Mouse (Mus musculus): ENCODE measurements at regions not wholly inside any gene's neighbourhood (a gene's known extent, or its start where the extent isn't known, plus 50 kb on each side); places are given as distances from the start of the nearest gene placed in this dataset.

DNA sequence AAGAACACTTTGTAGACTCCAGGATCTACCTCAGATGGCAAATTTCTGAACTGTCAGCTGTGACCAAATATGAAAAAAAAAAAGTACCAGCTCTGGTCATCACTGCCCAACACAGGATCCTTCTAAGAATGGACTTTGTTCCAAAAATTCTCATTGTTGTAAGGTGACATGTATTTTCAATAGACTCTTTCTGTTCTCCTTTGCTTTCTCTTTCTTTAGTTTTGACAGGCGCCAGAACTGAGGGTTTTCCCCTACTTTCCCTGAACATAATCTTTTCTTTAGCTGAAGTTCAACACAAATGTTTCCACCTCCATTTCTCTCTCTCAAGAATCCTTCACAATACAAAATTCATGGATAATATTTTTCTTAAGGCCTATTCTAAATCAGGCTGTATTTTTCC lies 579.1 kb upstream of the C030005K15Rik start:
- Histone ChIP-seq H3K4me1 (ENCODE audit: control insufficient read depth, insufficient read depth, low read length) (no peaks in the 10 kb centered on the region), H3K9ac (ENCODE audit: low read depth, low read length) (no peak overlapping the region), H3K27me3 (ENCODE audit: control insufficient read depth, insufficient read depth, low read length) (no peaks in the 10 kb centered on the region), H3K36me3 (ENCODE audit: control insufficient read depth, insufficient read depth, low read length) (no peaks in the 10 kb centered on the region), H3K4me2 (replicated peaks; ENCODE audit: low read depth, low read length) (no peak overlapping the region), H3K27ac (ENCODE audit: low read depth, low read length) (no peak overlapping the region), H3K9me3 (ENCODE audit: control insufficient read depth, low read length) (no peaks in the 10 kb centered on the region), H3K4me3 (ENCODE audit: low read length) (no peak overlapping the region)
- WGBS, result 88% methylated on average over 1 of the region's 1 CpGs
- no peak for ATAC-seq (ENCODE audit: low FRiP score, low TSS enrichment)

DNA sequence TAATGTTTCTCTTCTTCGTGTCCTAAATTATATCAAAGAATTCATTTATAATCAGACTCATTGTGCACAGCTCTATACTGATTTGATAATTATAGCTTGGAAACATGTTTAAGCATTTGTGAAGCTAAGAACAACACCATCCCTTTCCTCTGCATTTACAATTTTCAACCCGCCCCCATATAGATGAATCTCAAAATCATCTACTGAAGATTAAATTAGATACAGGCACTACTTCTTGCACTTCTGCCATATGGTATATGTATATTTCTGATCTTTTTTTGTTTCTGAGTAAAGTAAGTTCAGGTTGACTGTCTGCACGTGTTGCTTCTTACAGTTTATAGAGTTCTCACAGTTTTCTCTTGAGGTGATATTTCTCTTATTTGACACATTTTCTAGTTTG lies 583.1 kb upstream of the C030005K15Rik start:
- Histone ChIP-seq H3K4me3 (ENCODE audit: low read length) (no peak overlapping the region), H3K4me2 (replicated peaks; ENCODE audit: low read depth, low read length) (no peak overlapping the region), H3K4me1 (ENCODE audit: control insufficient read depth, insufficient read depth, low read length) (no peaks in the 10 kb centered on the region), H3K27me3 (ENCODE audit: control insufficient read depth, insufficient read depth, low read length) (no peaks in the 10 kb centered on the region), H3K9me3 (ENCODE audit: control insufficient read depth, low read length) (no peaks in the 10 kb centered on the region), H3K36me3 (ENCODE audit: control insufficient read depth, insufficient read depth, low read length) (no peaks in the 10 kb centered on the region), H3K9ac (ENCODE audit: low read depth, low read length) (no peak overlapping the region), H3K27ac (ENCODE audit: low read depth, low read length) (no peak overlapping the region)
- no peak for ATAC-seq (ENCODE audit: low FRiP score, low TSS enrichment)
- WGBS, result 88% methylated on average over 3 of the region's 3 CpGs

DNA sequence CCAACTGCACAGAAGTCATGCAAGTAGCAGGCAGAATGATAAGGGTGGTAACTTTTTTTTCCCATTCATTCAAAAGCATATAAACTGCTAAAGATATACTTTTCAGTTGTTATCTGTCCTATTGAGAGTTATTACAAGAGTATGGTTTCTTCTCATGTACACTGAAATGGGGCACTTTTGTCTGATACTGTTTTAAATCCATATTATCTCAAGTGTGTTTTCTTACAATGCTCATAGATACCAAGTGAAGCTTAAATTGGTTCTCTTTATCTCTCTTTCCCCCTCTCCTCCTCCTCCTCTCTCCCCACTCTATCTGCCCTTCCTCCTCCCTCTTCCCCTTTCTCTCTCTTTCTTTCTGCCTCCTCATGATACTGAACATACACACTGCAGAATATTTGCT lies 584.8 kb upstream of the C030005K15Rik start:
- Histone ChIP-seq H3K9ac (ENCODE audit: low read depth, low read length) (no peak overlapping the region), H3K36me3 (ENCODE audit: control insufficient read depth, insufficient read depth, low read length) (no peaks in the 10 kb centered on the region), H3K9me3 (ENCODE audit: control insufficient read depth, low read length) (no peaks in the 10 kb centered on the region), H3K27me3 (ENCODE audit: control insufficient read depth, insufficient read depth, low read length) (no peaks in the 10 kb centered on the region), H3K4me2 (replicated peaks; ENCODE audit: low read depth, low read length) (no peak overlapping the region), H3K4me3 (ENCODE audit: low read length) (no peak overlapping the region), H3K4me1 (ENCODE audit: control insufficient read depth, insufficient read depth, low read length) (no peaks in the 10 kb centered on the region), H3K27ac (ENCODE audit: low read depth, low read length) (no peak overlapping the region)
- ATAC-seq (ENCODE audit: low FRiP score, low TSS enrichment), result no peak

DNA sequence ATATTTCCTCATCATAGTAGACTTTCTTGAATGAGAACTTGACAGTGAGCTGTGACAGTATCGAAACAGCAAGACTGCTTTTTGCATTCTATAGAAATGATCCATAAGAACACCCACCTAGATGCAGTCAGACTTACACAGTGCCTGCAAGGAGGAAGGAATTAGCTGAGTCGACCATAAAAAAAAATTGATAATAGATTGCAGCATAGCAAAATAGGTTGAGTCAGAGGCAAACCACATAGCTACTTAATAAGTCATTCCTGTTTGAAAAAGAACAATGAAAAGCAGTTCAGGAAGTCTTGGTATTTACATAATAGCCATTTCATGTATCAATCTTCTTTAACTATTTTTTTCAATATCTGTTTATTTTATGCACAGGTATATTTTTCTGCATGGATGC lies 591.9 kb upstream of the C030005K15Rik start:
- H3K9ac ChIP-seq (ENCODE audit: low read depth, low read length), result no peak overlapping the region
- no peaks in the 10 kb centered on the region for H3K27me3 ChIP-seq (ENCODE audit: control insufficient read depth, insufficient read depth, low read length)
- no peak for ATAC-seq (ENCODE audit: low FRiP score, low TSS enrichment)
- no peaks in the 10 kb centered on the region for H3K36me3 ChIP-seq (ENCODE audit: control insufficient read depth, insufficient read depth, low read length)
- H3K4me3 ChIP-seq (ENCODE audit: low read length), result no peak overlapping the region
- no peaks in the 10 kb centered on the region for H3K4me1 ChIP-seq (ENCODE audit: control insufficient read depth, insufficient read depth, low read length)
- WGBS, result 77% methylated on average over 2 of the region's 2 CpGs
- no peak overlapping the region for H3K27ac ChIP-seq (ENCODE audit: low read depth, low read length)
- H3K4me2 ChIP-seq (replicated peaks; ENCODE audit: low read depth, low read length), result no peak overlapping the region
- no peaks in the 10 kb centered on the region for H3K9me3 ChIP-seq (ENCODE audit: control insufficient read depth, low read length)

DNA sequence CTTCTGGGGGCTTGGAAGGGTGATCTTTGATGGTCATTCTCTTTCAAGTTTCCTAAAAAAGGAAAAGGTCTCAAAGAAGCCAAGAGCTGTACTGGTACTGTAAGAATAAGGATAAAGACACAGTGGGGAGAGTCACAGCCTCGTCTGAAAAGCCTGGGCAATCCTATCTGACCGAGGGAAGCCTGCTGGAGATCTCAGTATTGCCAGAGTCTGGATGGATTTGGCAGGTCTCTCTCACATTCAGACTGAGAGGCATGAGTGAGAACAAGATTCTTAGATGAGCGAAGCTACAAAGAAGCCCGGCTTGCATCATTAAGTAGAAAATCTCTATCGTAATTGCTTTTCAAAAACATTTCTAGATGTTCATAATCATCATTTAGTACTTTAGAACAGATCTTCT lies 590.4 kb upstream of the Atp2b1 start:
- no peaks in the 10 kb centered on the region for H3K36me3 ChIP-seq (ENCODE audit: control insufficient read depth, insufficient read depth, low read length)
- no peaks in the 10 kb centered on the region for H3K27me3 ChIP-seq (ENCODE audit: control insufficient read depth, insufficient read depth, low read length)
- no peak for ATAC-seq (ENCODE audit: low FRiP score, low TSS enrichment)
- WGBS, result 88% methylated on average over 5 of the region's 5 CpGs
- H3K4me1 ChIP-seq (ENCODE audit: control insufficient read depth, insufficient read depth, low read length), result no peaks in the 10 kb centered on the region
- no peak overlapping the region for H3K27ac ChIP-seq (ENCODE audit: low read depth, low read length)
- H3K9me3 ChIP-seq (ENCODE audit: control insufficient read depth, low read length), result no peaks in the 10 kb centered on the region
- H3K9ac ChIP-seq (ENCODE audit: low read depth, low read length), result no peak overlapping the region
- H3K4me3 ChIP-seq (ENCODE audit: low read length), result no peak overlapping the region
- H3K4me2 ChIP-seq (replicated peaks; ENCODE audit: low read depth, low read length), result no peak overlapping the region

DNA sequence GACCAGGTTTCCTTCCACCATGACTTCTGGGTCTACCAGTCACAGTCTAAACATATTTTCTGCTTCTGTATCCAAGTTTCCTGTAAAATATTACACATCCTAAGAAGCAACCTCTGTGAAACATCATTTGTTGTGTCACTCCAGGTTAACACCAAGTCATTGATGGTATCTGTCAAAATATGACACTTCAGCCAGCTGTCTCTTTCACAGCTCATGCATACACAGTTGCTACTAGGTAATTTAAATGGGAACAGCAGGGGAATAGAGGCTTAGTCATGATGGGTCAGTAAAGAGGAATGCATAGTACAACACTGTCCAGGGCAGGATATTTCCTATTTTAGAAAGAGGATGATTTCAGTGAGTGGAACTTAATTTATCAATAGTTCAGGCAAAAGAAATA lies 589.6 kb upstream of the Atp2b1 start:
- Histone ChIP-seq H3K27ac (ENCODE audit: low read depth, low read length) (no peak overlapping the region), H3K4me3 (ENCODE audit: low read length) (no peak overlapping the region), H3K9ac (ENCODE audit: low read depth, low read length) (no peak overlapping the region), H3K27me3 (ENCODE audit: control insufficient read depth, insufficient read depth, low read length) (no peaks in the 10 kb centered on the region), H3K4me1 (ENCODE audit: control insufficient read depth, insufficient read depth, low read length) (no peaks in the 10 kb centered on the region), H3K4me2 (replicated peaks; ENCODE audit: low read depth, low read length) (no peak overlapping the region), H3K36me3 (ENCODE audit: control insufficient read depth, insufficient read depth, low read length) (no peaks in the 10 kb centered on the region), H3K9me3 (ENCODE audit: control insufficient read depth, low read length) (no peaks in the 10 kb centered on the region)
- ATAC-seq (ENCODE audit: low FRiP score, low TSS enrichment), result no peak

DNA sequence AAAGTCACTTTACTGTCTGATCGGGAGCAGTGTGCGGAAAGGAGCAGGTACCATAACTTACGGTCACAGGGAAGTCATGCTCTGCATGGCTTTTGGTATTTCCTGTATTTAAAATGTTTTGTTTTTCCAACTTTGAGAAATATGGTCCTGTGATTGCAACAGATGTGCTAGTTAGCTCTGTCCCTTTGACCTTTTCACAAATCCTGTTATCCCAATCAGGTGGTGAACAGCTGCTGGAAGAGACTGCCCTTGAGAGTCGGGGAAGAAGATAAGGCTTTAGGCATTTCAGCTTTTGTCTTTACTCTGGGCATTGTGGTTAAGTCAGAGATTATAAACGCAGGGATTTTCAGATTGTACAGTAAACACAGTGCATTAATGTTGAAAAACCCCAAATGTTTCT lies 588.5 kb upstream of the Atp2b1 start:
- 51% methylated on average over 5 of the region's 5 CpGs for WGBS
- H3K4me3 ChIP-seq (ENCODE audit: low read length), result no peak overlapping the region
- no peak for ATAC-seq (ENCODE audit: low FRiP score, low TSS enrichment)
- H3K27ac ChIP-seq (ENCODE audit: low read depth, low read length), result no peak overlapping the region
- no peaks in the 10 kb centered on the region for H3K4me1 ChIP-seq (ENCODE audit: control insufficient read depth, insufficient read depth, low read length)
- no peak overlapping the region for H3K9ac ChIP-seq (ENCODE audit: low read depth, low read length)
- no peaks in the 10 kb centered on the region for H3K9me3 ChIP-seq (ENCODE audit: control insufficient read depth, low read length)
- H3K36me3 ChIP-seq (ENCODE audit: control insufficient read depth, insufficient read depth, low read length), result no peaks in the 10 kb centered on the region
- no peak overlapping the region for H3K4me2 ChIP-seq (replicated peaks; ENCODE audit: low read depth, low read length)
- no peaks in the 10 kb centered on the region for H3K27me3 ChIP-seq (ENCODE audit: control insufficient read depth, insufficient read depth, low read length)

DNA sequence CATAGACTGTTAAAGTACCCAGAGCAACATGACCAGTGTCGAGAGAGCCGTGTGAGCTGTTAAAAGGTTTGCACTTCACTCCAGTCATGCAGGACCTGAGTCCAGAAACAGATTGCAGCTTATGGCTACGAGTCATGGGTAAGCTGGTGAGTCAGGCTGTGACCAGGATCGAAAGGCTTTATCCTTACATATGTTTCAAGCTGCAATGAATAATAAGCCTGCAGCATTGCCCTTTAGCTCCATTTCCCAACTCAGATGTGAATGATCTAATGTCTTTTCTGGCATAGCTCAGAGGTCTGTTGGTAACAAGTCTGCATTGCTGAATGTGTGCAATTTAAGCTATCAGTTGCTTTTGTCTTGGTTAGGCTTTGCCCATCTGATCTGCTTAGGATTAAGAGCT lies 581.5 kb upstream of the Atp2b1 start:
- ATAC-seq (ENCODE audit: low FRiP score, low TSS enrichment), result no peak
- Histone ChIP-seq H3K36me3 (ENCODE audit: control insufficient read depth, insufficient read depth, low read length) (no peaks in the 10 kb centered on the region), H3K27me3 (ENCODE audit: control insufficient read depth, insufficient read depth, low read length) (no peaks in the 10 kb centered on the region), H3K4me1 (ENCODE audit: control insufficient read depth, insufficient read depth, low read length) (no peaks in the 10 kb centered on the region), H3K9me3 (ENCODE audit: control insufficient read depth, low read length) (no peaks in the 10 kb centered on the region), H3K27ac (ENCODE audit: low read depth, low read length) (no peak overlapping the region), H3K4me2 (replicated peaks; ENCODE audit: low read depth, low read length) (no peak overlapping the region), H3K4me3 (ENCODE audit: low read length) (no peak overlapping the region), H3K9ac (ENCODE audit: low read depth, low read length) (no peak overlapping the region)
- 66% methylated on average over 4 of the region's 4 CpGs for WGBS

DNA sequence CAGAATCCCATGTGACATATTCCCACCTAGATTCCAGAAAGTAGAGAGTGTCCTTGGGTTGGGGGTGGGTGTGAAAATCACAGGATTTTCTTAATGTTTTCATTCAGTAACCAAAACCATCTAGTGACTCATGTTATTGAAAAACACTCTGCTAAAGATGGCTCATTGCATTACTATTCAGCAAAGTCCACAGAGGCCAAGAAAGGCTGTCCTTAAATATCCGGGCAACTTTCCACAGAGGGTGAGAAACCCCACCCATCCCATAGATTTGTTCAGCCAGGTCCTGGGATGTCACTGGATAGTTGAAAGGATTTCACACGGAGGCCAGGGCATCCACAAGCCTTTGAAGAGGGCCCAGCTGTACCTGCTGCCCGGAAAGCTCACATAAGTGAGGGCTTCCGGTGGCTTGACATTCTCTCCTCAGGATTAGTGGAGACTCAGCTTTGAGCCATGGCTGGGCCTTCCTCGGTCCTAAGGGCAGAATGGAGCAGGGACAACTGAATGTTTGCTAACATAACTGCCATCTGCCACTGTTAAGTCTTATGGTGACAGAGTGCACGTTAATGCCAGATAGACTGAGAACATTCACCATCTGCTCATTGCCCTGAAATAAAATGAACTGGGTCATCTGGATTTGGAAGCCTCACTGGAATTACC lies 580.7 kb upstream of the Atp2b1 start:
- WGBS, result 63% methylated on average over 6 of the region's 6 CpGs
- no peak overlapping the region for H3K4me2 ChIP-seq (replicated peaks; ENCODE audit: low read depth, low read length)
- H3K36me3 ChIP-seq (ENCODE audit: control insufficient read depth, insufficient read depth, low read length), result no peaks in the 10 kb centered on the region
- no peaks in the 10 kb centered on the region for H3K9me3 ChIP-seq (ENCODE audit: control insufficient read depth, low read length)
- no peak overlapping the region for H3K27ac ChIP-seq (ENCODE audit: low read depth, low read length)
- no peak overlapping the region for H3K9ac ChIP-seq (ENCODE audit: low read depth, low read length)
- H3K4me1 ChIP-seq (ENCODE audit: control insufficient read depth, insufficient read depth, low read length), result no peaks in the 10 kb centered on the region
- no peaks in the 10 kb centered on the region for H3K27me3 ChIP-seq (ENCODE audit: control insufficient read depth, insufficient read depth, low read length)
- no peak overlapping the region for H3K4me3 ChIP-seq (ENCODE audit: low read length)
- no peak for ATAC-seq (ENCODE audit: low FRiP score, low TSS enrichment)

DNA sequence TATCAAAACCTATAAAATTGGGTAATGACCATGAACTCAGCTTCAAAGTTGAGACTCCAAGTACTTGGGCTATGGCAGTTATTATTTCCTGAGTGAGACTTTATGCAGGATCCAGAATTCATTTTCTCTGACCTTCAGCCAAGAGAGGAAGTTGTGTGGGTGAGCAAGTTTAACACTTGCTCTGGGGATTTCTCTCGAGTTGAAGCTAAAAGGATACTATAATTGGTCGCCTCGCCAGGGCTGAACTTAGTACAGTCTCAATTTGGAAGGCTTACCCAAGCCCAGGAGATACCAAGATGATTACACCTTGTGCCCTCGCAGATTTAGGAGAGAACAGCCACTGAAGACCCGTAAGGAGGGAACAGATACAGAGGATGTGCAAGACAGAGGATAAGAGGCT lies 570.4 kb upstream of the Atp2b1 start:
- H3K27ac ChIP-seq (ENCODE audit: low read depth, low read length), result no peak overlapping the region
- 88% methylated on average over 5 of the region's 5 CpGs for WGBS
- no peak overlapping the region for H3K9ac ChIP-seq (ENCODE audit: low read depth, low read length)
- no peak overlapping the region for H3K4me3 ChIP-seq (ENCODE audit: low read length)
- no peaks in the 10 kb centered on the region for H3K36me3 ChIP-seq (ENCODE audit: control insufficient read depth, insufficient read depth, low read length)
- no peaks in the 10 kb centered on the region for H3K4me1 ChIP-seq (ENCODE audit: control insufficient read depth, insufficient read depth, low read length)
- no peak overlapping the region for H3K4me2 ChIP-seq (replicated peaks; ENCODE audit: low read depth, low read length)
- no peak for ATAC-seq (ENCODE audit: low FRiP score, low TSS enrichment)
- no peaks in the 10 kb centered on the region for H3K9me3 ChIP-seq (ENCODE audit: control insufficient read depth, low read length)
- no peaks in the 10 kb centered on the region for H3K27me3 ChIP-seq (ENCODE audit: control insufficient read depth, insufficient read depth, low read length)
